Mouse (Mus musculus) gastrocnemius, postnatal 14 days (tissue): ENCODE results near the gene Pdc. TPM values are rescaled to one million over a fixed set of nuclear protein-coding genes. Genes with fewer than 3 reads are reported as not detected.
"Not testable (repeated sequence)": the region's sequence is repeated elsewhere in the genome, so short reads cannot be mapped to it uniquely, and the experiment has no call there.

ENCODE experiments used
- DNase-seq: peaks from one replicate; pipeline ENCODE4 v3.0.0; 2021; ENCODE audit warnings: mixed read lengths
- intact Hi-C: fragments of 180-260 bp; cut with DNase I; formaldehyde crosslinking; loops from one replicate; pipeline ENCODE4 v1.15.1; 2025; ENCODE audit warnings: low total_unique reads
- long read RNA-seq, 2 experiments: library from polyadenylated mRNA; stranded (forward); transcript quantifications; one replicate each; pipeline ENCODE4 v2.0.0; 2021
- total RNA-seq, 2 experiments: library from RNA; stranded (reverse); gene quantifications; 2 replicates each; pipeline ENCODE4 v1.2.3; 2021

Gene Pdc
- total RNA-seq = under 1 TPM in 1 of 2 experiments, not detected in 1; 0.35 TPM
- long read RNA-seq, experiment 1 = 0 reads
- long read RNA-seq, experiment 2, partial matches to known transcripts = 0 of 1 reads
- long read RNA-seq, experiment 2, other reads (novel, unspliced or antisense) = 0 of 1 reads

DNA sequence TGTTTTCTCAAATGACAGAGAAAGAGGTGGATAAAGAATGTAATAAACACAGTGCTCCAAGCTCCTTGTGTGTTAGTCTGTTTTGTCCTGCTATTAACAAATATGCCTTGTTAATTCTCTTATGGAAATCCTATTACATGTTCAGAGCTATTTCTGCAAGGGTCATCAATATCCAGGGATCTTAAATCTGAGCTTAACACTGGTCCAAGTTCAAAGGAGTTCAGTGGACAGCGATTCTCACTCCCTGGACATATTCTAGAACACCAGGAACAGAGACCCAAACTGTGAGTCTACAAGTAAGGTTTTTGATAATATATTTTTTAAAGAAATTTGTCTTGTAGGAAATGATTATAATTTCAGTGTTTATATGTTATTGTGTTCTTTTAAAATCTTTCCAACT lies at the start of gene Pdc:
Pdc (plus strand) TSS at position 213 of the 400 bp plus-strand sequence.
- intact Hi-C loops = no loop called here
- DNase-seq = no peak

DNA sequence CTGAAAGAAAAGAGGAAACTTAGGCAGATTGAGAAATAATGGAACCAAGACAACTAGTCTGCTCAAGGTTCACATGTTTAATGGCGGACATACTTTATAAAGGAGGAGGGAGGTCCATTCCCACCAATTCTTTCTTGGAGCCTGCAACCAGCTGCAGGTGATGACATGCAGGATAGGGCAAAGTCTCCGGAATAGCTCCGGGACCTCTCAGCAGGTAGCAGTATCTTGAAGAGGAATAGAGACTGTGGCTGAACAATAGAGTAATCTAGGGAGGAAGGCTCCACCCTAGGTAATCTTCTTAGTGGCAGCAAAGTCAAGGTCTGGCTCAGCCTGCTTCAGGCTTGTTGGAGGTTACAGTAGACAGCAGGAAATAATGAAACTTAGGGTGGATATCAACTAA lies 25.2 kb upstream of the Pdc start:
- DNase-seq, intact Hi-C loops: not testable (repeated sequence)

DNA sequence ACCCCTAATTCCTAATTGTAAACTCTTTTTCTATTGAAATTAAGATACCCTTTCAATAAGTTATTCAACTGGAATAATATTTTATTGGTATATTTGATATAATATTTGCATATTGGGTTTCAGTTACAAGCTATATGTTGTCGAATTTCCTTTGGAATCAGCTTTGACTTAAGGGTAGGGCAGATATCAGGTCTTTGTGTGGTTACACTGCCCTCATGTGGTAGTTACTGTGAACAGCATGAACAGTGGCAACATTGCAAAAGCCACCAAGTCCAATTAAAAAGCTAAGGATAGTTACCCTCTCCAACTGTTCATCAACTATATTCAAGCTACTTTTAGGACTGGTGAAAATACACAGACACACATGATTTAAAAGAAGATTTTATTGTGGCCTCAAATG lies 11.6 kb upstream of the Pdc start:
- intact Hi-C loops = no loop called here
- DNase-seq = no peak

DNA sequence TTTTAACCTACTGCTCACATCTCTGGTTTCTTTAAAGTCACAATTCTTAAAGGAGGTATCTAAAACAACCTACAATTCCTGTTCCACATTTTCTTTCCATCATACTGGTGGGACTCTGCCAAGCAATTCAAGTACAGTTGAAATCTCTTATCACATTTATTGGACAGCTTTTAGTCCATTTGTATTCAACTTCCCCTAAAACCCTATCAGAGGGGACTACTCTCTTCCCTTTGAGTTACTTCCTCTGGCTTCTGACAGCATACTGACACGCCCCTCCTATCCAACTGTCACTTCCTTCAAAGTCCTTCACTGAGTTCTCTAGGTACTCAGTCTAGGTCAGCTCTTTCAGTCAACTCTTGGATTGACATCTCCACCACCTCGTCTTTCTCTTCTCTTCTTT lies 15.9 kb downstream of the Pdc start:
- no peak for DNase-seq
- intact Hi-C loops = no loop called here

DNA sequence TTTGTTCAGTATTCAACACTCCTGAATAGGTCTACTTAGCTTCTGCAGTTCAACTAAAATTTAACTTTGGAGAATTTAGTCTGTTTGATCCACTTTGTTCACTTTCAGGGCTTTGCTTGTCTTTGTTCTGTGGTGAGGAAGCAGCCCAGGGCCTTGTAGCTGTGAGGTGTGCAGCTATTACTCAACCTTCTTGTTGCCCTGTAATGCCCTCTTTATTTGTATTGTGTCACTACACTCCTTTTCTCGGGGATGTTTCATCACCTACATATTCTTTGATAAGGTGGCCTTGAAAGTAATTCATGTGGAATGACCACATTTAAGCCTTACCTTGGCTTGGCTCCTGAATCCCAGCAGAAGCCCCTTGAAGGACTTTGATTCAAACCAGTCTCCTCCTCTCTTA lies 41.6 kb downstream of the Pdc start:
- no peak for DNase-seq
- intact Hi-C loops = no loop called here

DNA sequence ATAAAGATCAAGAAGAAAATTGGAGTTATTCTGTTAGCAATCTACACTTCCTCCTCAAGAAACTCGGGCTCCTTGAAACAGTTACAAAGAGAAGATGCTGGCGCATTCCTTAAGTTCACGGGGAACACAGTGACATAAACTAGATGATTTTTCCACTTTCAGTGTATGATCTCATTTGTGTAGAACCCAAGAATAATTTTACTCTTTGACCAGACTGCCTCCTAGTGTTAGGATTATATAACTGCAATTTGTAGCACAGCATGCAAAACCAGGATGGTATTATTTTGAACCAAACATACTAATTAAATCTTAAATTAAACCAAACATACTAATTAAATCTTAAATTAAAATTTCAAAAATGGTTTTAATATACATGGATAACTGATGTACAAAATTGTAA lies 53.7 kb downstream of the Pdc start:
- DNase-seq = no peak
- intact Hi-C loops = no loop called here

DNA sequence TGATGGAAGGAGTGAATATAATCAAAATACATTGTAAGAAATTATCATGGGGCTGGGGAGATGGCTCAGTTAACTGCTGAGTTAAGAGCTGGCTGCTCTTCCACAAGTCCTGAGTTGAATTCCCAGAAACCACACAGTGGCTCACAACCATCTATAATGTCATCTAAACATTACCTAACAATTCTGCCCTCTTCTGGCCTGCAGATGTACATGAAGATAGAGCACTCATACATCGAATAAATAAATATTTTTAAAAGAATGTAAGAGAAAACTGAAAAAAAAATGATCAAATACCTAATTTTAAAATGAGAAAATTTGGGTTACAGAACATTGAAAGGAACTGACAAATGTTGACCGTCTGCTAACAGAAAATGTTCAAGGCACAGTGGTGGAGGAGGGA lies 55.0 kb downstream of the Pdc start:
- intact Hi-C loops = no loop called here
- DNase-seq = no peak

Other genes with a start within 250 kb of the Pdc start
- gene Ptgs2, start 219.4 kb upstream of the Pdc start, total RNA-seq = under 1 TPM; 0.27 to 0.31 TPM
- 10 to 100 TPM; 75.6 to 78.3 TPM for gene Tpr, start 73.4 kb downstream of the Pdc start, total RNA-seq
- gene Odr4, start 73.7 kb downstream of the Pdc start, total RNA-seq = 10 to 100 TPM; 14.8 to 15.7 TPM
- 1 to 10 TPM; 1.7 to 4.9 TPM for gene Prg4, start 146.7 kb downstream of the Pdc start, total RNA-seq